Mouse (Mus musculus) kidney, embryonic 16.5 days (tissue): ENCODE data around the gene Cc2d2b. TPM values are rescaled to one million over a fixed set of nuclear protein-coding genes. Genes with fewer than 3 reads are reported as not detected.

Experiments used
- ATAC-seq: fragments of 200-750 bp; cut with Nextera tagmentation; 2 replicates; pipeline ENCODE4 v1.8.0; 2017; ENCODE audit warnings: moderate TSS enrichment; ENCODE audit not compliant: low FRiP score, low TSS enrichment
- H3K27ac ChIP-seq: fragments of 300-500 bp; sonication (generic); 2 replicates; pipeline ENCODE4 v1.5.1; 2014; ENCODE audit warnings: low read length
- H3K27me3 ChIP-seq: fragments of 300-500 bp; sonication (generic); 2 replicates; pipeline ENCODE4 v1.6.1; 2014; ENCODE audit warnings: low read length, control low read depth, mixed read lengths; ENCODE audit not compliant: insufficient read depth
- H3K36me3 ChIP-seq: fragments of 300-500 bp; sonication (generic); 2 replicates; pipeline ENCODE4 v1.6.1; 2014; ENCODE audit warnings: low read length, control low read depth, mixed read lengths; ENCODE audit not compliant: insufficient read depth
- H3K4me1 ChIP-seq: fragments of 300-500 bp; sonication (generic); 2 replicates; pipeline ENCODE4 v1.6.1; 2014; ENCODE audit warnings: low read length, control low read depth, mixed read lengths; ENCODE audit not compliant: insufficient read depth
- H3K4me2 ChIP-seq: fragments of 300-500 bp; sonication (generic); replicated peaks from 2 replicates; pipeline ENCODE4 v1.6.1; 2014; ENCODE audit warnings: low read depth, low read length
- H3K4me3 ChIP-seq: fragments of 300-500 bp; sonication (generic); 2 replicates; pipeline ENCODE4 v1.5.1; 2014; ENCODE audit warnings: mild to moderate bottlenecking, low read length
- H3K9ac ChIP-seq: fragments of 300-500 bp; sonication (generic); replicated peaks from 2 replicates; pipeline ENCODE4 v1.6.1; 2014; ENCODE audit warnings: low read length
- H3K9me3 ChIP-seq: fragments of 300-500 bp; sonication (generic); 2 replicates; pipeline ENCODE4 v1.6.1; 2016; ENCODE audit warnings: low read length, control low read depth
- WGBS: fragments of 180-500 bp; shearing (Covaris S2); extraction: QIAGEN DNeasy Blood & Tissue Kit; methylation state at CpG from one replicate; pipeline ENCODE4 v1.1.7; 2014; 5-methylcytosine and 5-hydroxymethylcytosine counted together
- polyA plus RNA-seq: library from polyadenylated mRNA; unstranded; fragments of >200 nt; fragmentation: Nextera tagmentation; extraction: Ambion mirVana; gene quantifications from 2 replicates; pipeline ENCODE4 v1.2.1, GENCODE M21; 2015

Cc2d2b gene
- polyA plus RNA-seq = 0.04 TPM in 1 of 2 replicates, not detected in the other

GRCm38 (mm10) chr19:40748559-40748958 lies at the start of gene Cc2d2b:
Cc2d2b (plus strand) TSS chr19:40748753.
- Histone ChIP-seq H3K9me3 (no peaks in the 10 kb centered on the region), H3K27ac (no peak within 1 kb of the TSS), H3K4me3 (no peak within 1 kb of the TSS), H3K4me1 (no peaks in the 10 kb centered on the region), H3K4me2 (no peak within 1 kb of the TSS), H3K27me3 (no peaks in the 10 kb centered on the region), H3K36me3 (no peaks in the 10 kb centered on the region), H3K9ac (no peak within 1 kb of the TSS)
- 73% methylated on average over 16 of the region's 17 CpGs for WGBS
- ATAC-seq = no peak

- Histone ChIP-seq H3K27ac (no peak overlapping the region), H3K4me1 (no peaks in the 10 kb centered on the region), H3K36me3 (no peaks in the 10 kb centered on the region), H3K9ac (no peak overlapping the region), H3K4me3 (no peak overlapping the region), H3K9me3 (no peaks in the 10 kb centered on the region), H3K27me3 (no peaks in the 10 kb centered on the region), H3K4me2 (no peak overlapping the region)
- no peak for ATAC-seq
- WGBS = 91% methylated on average over 5 of the region's 5 CpGs
Observed at GRCm38 (mm10) chr19:40699816-40700215, 48.7 kb upstream of the Cc2d2b start.

DNA sequence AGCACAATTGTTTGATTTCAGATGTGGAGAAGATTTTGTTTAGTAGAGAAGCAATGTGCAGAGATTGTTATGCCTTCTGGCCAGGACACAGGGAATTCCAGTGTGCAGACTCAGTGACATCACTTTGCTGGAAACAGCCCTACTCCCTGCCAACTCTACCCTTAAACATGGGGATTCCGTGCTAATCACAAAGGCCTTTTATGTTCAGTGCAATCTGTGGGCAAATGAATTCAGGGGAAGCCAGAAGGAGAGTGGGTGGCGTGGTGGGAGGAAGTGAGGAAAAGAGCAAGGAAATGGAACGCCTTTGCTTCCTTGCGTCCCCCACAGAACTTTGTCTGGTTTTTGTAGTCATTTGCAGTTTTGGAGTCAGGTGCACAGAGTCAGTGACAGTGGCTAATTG lies 46.1 kb upstream of the Cc2d2b start:
- no peaks in the 10 kb centered on the region for H3K36me3 ChIP-seq
- H3K27me3 ChIP-seq = no peaks in the 10 kb centered on the region
- H3K9ac ChIP-seq = no peak overlapping the region
- no peak for ATAC-seq
- no peaks in the 10 kb centered on the region for H3K9me3 ChIP-seq
- no peak overlapping the region for H3K27ac ChIP-seq
- H3K4me1 ChIP-seq = no peaks in the 10 kb centered on the region
- H3K4me3 ChIP-seq = no peak overlapping the region
- 56% methylated on average over 4 of the region's 4 CpGs for WGBS
- H3K4me2 ChIP-seq = no peak overlapping the region

GRCm38 (mm10) chr19:40712889-40713628 lies 35.5 kb upstream of the Cc2d2b start:
- H3K4me3 ChIP-seq = no peak overlapping the region
- H3K4me1 ChIP-seq = no peaks in the 10 kb centered on the region
- no peaks in the 10 kb centered on the region for H3K27me3 ChIP-seq
- WGBS = 75% methylated on average over 16 of the region's 16 CpGs
- H3K36me3 ChIP-seq = no peaks in the 10 kb centered on the region
- ATAC-seq = no peak
- H3K9me3 ChIP-seq = no peaks in the 10 kb centered on the region
- no peak overlapping the region for H3K4me2 ChIP-seq
- no peak overlapping the region for H3K27ac ChIP-seq
- H3K9ac ChIP-seq = no peak overlapping the region

GRCm38 (mm10) chr19:40714700-40715099 lies 33.9 kb upstream of the Cc2d2b start:
- Histone ChIP-seq H3K4me1 (no peaks in the 10 kb centered on the region), H3K9me3 (no peaks in the 10 kb centered on the region), H3K4me2 (no peak overlapping the region), H3K36me3 (no peaks in the 10 kb centered on the region), H3K27ac (no peak overlapping the region), H3K9ac (no peak overlapping the region), H3K4me3 (no peak overlapping the region), H3K27me3 (no peaks in the 10 kb centered on the region)
- no peak for ATAC-seq
- WGBS = 53% methylated on average over 5 of the region's 5 CpGs

GRCm38 (mm10) chr19:40716981-40717380 lies 31.6 kb upstream of the Cc2d2b start:
- Histone ChIP-seq H3K9ac (no peak overlapping the region), H3K36me3 (no peaks in the 10 kb centered on the region), H3K27me3 (no peaks in the 10 kb centered on the region), H3K4me2 (no peak overlapping the region), H3K4me3 (no peak overlapping the region), H3K27ac (no peak overlapping the region), H3K4me1 (no peaks in the 10 kb centered on the region), H3K9me3 (no peaks in the 10 kb centered on the region)
- 85% methylated on average over 6 of the region's 6 CpGs for WGBS
- ATAC-seq = no peak

DNA sequence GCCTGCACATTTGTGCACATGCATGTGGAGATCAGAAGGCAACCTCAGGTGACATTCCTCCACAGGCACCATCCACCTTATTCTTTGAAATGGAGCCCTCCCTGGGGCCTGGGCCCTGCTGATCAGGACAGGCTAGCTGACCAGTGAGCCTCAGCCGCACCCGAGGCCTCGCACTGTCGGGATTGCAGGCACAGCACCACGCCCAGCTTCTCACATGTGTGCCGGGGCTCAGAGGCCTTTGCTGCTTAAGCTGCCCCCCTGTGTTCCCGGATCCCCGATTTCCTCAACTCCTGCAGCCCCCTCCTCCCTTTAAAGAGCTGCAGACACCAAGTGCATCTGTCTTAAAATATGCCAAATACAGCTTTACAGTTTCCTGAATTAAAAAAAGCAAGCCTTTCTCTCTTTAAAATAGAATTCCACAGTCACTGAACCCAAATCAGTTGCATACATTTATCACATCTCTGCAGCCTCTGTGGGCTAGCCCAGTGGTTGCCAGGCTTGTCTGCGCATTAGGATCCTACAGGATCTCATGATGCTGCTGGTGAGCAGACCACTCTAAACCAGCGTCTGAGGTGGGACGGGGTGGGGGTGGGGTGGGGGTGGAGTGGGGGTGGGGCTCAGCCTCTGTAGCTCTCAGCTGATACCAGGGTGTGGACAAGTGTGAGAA lies 29.0 kb upstream of the Cc2d2b start:
- no peaks in the 10 kb centered on the region for H3K9me3 ChIP-seq
- H3K4me2 ChIP-seq = no peak overlapping the region
- ATAC-seq = no peak
- no peaks in the 10 kb centered on the region for H3K36me3 ChIP-seq
- no peaks in the 10 kb centered on the region for H3K4me1 ChIP-seq
- no peaks in the 10 kb centered on the region for H3K27me3 ChIP-seq
- no peak overlapping the region for H3K4me3 ChIP-seq
- whole genome bisulfite sequencing = 54% methylated on average over 11 of the region's 11 CpGs
- H3K9ac ChIP-seq = no peak overlapping the region
- H3K27ac ChIP-seq = no peak overlapping the region

DNA sequence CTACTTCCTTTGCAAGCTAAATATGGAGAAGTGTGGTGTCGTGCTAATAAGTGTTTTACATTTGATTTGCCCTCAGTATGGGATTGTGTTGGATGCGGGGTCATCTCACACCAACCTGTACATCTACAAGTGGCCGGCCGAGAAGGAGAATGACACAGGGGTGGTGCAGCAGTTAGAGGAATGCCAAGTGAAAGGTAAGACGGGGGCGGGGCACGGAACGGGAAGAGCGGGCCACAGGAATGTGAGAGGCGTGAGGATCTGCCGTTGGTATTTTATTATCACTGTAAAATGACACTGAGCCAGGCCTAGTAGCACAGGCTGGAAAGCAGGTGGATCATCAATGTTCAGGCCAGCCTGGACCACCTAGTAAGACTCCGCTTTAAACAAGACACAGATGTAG lies 28.2 kb upstream of the Cc2d2b start:
- Histone ChIP-seq H3K27ac (no peak overlapping the region), H3K9ac (no peak overlapping the region), H3K4me2 (no peak overlapping the region), H3K27me3 (no peaks in the 10 kb centered on the region), H3K9me3 (no peaks in the 10 kb centered on the region), H3K4me1 (no peaks in the 10 kb centered on the region), H3K4me3 (no peak overlapping the region), H3K36me3 (no peaks in the 10 kb centered on the region)
- ATAC-seq = no peak
- WGBS = 58% methylated on average over 12 of the region's 12 CpGs

DNA sequence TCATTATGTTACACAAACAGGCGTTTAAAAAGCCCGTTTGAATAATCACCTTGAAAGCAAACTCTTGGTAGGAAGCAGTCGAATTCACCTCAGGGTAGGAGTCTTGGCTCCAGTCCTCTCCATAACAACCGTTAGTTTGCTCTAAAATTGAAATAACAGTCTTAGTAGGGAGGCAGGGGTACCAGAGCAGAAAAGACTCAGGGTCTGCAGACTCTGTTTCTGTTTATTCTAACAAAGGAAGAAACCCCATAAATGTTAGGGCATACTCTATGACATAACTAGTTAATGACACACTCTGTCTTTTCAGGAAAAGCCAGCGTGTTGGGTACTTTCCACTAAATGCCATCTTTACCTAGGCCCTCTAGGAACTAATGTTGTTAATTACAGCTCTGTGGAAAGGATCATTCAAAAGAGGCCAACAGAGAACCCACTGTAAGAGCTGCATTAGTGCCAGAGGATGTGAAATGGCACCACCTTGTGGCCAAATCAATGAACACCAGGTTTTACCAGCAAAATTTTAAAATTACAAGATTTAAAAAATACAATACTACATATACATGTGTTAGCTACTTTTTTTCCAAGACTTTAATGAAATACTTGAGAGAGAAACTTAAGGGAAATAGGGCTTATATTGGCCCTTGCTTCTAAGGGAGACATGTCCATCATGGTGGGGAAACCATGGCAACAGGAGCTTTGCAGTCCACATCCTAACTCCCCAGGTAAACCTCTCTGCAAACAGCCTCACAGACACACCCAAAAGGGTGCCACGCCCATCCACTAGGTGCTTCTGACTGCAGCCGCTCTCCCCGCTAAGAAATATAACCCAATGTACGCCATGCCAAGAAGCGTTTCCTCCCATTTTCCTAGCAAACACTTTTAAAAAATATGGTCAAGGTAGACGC lies 26.2 kb upstream of the Cc2d2b start:
- ATAC-seq = peak; percentile 47; the same call in 1 of the 2 replicates
- Histone ChIP-seq H3K4me3 (no peak overlapping the region), H3K27me3 (no peaks in the 10 kb centered on the region), H3K4me2 (no peak overlapping the region), H3K36me3 (no peaks in the 10 kb centered on the region), H3K27ac (no peak overlapping the region), H3K4me1 (no peaks in the 10 kb centered on the region; the same call in 1 of the 2 replicates), H3K9ac (no peak overlapping the region), H3K9me3 (no peaks in the 10 kb centered on the region)
- WGBS = 52% methylated on average over 11 of the region's 11 CpGs
